Mouse (Mus musculus): ENCODE results near the gene Dock2. TPM values are rescaled to one million over a fixed set of nuclear protein-coding genes. Genes with fewer than 3 reads are reported as not detected.
A peak's percentile ranks its signal among the peaks of the same experiment; 100 is the strongest.

The Dock2 gene
- total and polyA plus RNA-seq, 3 experiments: 79.6 to 151 (median 133) TPM

DNA sequence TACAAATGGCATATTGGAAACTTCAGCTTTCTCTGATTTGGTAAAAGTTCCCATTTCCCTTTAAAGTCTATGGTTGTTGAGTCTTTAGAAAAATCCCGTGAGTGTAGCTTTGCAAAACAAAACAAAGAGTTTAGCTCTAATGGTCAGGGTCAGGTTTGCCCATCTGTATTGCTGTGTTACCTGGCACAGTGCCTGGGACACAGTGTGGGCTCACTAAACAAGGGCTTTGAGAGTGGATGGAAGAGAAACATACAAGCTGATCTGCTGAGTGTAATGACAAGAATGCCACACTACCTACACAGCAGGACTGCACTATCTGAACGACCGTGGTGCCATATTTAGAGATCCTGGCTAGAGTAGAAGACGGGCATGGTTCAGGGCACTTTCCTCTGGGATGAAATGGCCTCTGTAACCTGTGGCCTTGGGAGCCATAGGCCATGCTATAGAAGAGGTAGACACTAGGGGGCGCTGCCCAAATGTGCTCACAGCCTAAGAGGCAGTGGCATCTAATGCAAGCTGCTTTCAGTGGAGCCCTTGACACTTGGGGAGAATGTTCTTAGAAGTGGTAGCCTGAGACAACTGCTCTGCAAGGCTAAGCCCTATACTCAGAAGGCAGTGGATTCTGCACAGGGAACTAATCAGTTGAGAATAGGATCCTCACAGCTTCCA is 547.5 kb downstream of the Dock2 start:
- in situ Hi-C loops (cut with MboI; ENCODE audit: low pct_ligation_motif_present, low pct_unique_long_range_greater_than_20kb, low sequenced_read_pairs): loop anchor here (25.0 kb wide), 1 partner anchor 576 kb away; no protein-coding TSS in a partner anchor
- H3K4me2 ChIP-seq (ENCODE audit: insufficient read depth, low read depth, poor library complexity, severe bottlenecking): no peak overlapping the region
- TF ChIP-seq IRF4 (IDR thresholded peaks at IDR 0.05; ENCODE audit: low read depth, low read length): no peak
- TF ChIP-seq SIN3A (IDR thresholded peaks at IDR 0.05; ENCODE audit: low read length): no peak
- no peak for TF ChIP-seq ZMIZ1 (IDR thresholded peaks at IDR 0.05; ENCODE audit: low read depth, low read length)
- TF ChIP-seq CTCF (conservative IDR thresholded peaks at IDR 0.05 in 1 of 2, IDR thresholded peaks at IDR 0.05 in 1 of 2; ENCODE audit: low read depth in 2 of 2, low read length in 2 of 2): peak; percentile 79 to 90
- 0 out of 2 replicates have a peak, but pooled peaks have one; percentile 24 for TF ChIP-seq MYC (IDR thresholded peaks at IDR 0.05; ENCODE audit: low read depth, low read length)
- TF ChIP-seq ETS1 (conservative IDR thresholded peaks at IDR 0.05; ENCODE audit: low read depth, low read length): no peak
- TF ChIP-seq NELFE (IDR thresholded peaks at IDR 0.05; ENCODE audit: low read depth, low read length): 0 out of 2 replicates have a peak, but pooled peaks have one; percentile 21
- peak; percentile 48 for TF ChIP-seq RAD21 (IDR thresholded peaks at IDR 0.05; ENCODE audit: low read depth, low read length)
- peak; percentile 48 for TF ChIP-seq SMC3 (IDR thresholded peaks at IDR 0.05; ENCODE audit: low read depth, low read length)
- no peak for TF ChIP-seq GABPA (IDR thresholded peaks at IDR 0.05; ENCODE audit: insufficient replicate concordance, low read depth, low read length)
- TF ChIP-seq PAX5 (IDR thresholded peaks at IDR 0.05; ENCODE audit: low read length): no peak
- TF ChIP-seq JUND (conservative IDR thresholded peaks at IDR 0.05; ENCODE audit: low read depth, low read length): no peak
- TF ChIP-seq UBTF (IDR thresholded peaks at IDR 0.05; ENCODE audit: low read depth, low read length): no peak
- no peak overlapping the region for H3K4me3 ChIP-seq (replicated peaks in 1 of 3; ENCODE audit: low read depth in 2 of 3, low read length in 2 of 3, poor library complexity in 1 of 3)
- peak; percentile 70 for DNase-seq (ENCODE audit: extremely low read depth)
- H3K27ac ChIP-seq (ENCODE audit: insufficient read depth, low read depth): no peak overlapping the region
- no peaks in the 10 kb centered on the region for H3K79me2 ChIP-seq (replicated peaks; ENCODE audit: control insufficient read depth, extremely low read depth, insufficient read depth, poor library complexity, severe bottlenecking)
- H3K9me3 ChIP-seq (replicated peaks; ENCODE audit: low read length): peaks cover 4% of the 10 kb centered on the region
- H3K36me3 ChIP-seq (replicated peaks in 1 of 2; ENCODE audit: control insufficient read depth in 1 of 2, insufficient read depth in 1 of 2, low read length in 1 of 2): peaks cover 85 to 100% of the 10 kb centered on the region in 2 experiments
- dilution Hi-C loops (cut with MboI; ENCODE audit: extremely low pct_ligation_motif_present, extremely low pct_unique_long_range_greater_than_20kb, low sequenced_read_pairs): no loop called here
- no peak overlapping the region for H3K9ac ChIP-seq (ENCODE audit: insufficient read depth, low read depth)
- no peaks in the 10 kb centered on the region for H3K4me1 ChIP-seq (ENCODE audit: control insufficient read depth in 1 of 2, insufficient read depth in 2 of 2)
- no peaks in the 10 kb centered on the region for H3K27me3 ChIP-seq (replicated peaks)

DNA sequence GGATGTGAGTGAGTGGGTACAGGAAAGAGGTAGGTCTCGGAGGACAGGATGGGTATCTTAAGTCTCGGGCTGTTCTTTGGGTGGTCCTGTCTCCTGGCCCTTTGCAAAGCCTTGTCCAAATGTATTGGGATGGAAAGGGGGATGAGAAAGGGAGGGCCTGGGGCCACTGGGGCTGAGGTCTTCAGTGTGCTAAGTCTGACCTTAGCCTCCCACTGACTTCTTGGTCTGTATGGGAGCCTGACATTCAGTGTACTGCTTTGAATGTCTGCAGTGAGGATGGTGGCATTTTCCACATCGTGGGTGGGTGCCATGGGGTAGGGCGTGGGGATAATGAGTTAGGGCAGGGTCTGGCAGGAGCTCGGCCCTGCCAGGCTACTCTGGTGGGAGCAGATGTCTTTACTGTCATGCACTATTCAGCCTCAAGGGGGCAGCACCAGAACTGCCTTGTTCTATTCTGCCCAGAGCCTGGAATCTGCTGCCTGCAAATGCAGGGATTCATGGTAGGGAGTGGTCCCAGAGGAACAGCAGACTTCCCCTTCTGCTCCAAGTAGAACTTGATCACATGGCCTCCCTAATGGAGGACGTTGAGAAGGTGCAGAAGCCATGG is 554.8 kb downstream of the Dock2 start:
- Histone ChIP-seq H3K27me3 (replicated peaks) (no peaks in the 10 kb centered on the region), H3K36me3 (replicated peaks in 1 of 2; ENCODE audit: control insufficient read depth in 1 of 2, insufficient read depth in 1 of 2, low read length in 1 of 2) (peaks cover 67 to 96% of the 10 kb centered on the region in 2 experiments), H3K9ac (ENCODE audit: insufficient read depth, low read depth) (no peak overlapping the region), H3K4me2 (ENCODE audit: insufficient read depth, low read depth, poor library complexity, severe bottlenecking) (no peak overlapping the region), H3K4me3 (replicated peaks in 1 of 3; ENCODE audit: low read depth in 2 of 3, low read length in 2 of 3, poor library complexity in 1 of 3) (no peak overlapping the region), H3K9me3 (replicated peaks; ENCODE audit: low read length) (no peaks in the 10 kb centered on the region), H3K27ac (ENCODE audit: insufficient read depth, low read depth) (no peak overlapping the region), H3K4me1 (ENCODE audit: control insufficient read depth in 1 of 2, insufficient read depth in 2 of 2) (no peaks in the 10 kb centered on the region), H3K79me2 (replicated peaks; ENCODE audit: control insufficient read depth, extremely low read depth, insufficient read depth, poor library complexity, severe bottlenecking) (no peaks in the 10 kb centered on the region)
- dilution Hi-C loops (cut with MboI; ENCODE audit: extremely low pct_ligation_motif_present, extremely low pct_unique_long_range_greater_than_20kb, low sequenced_read_pairs): no loop called here
- TF ChIP-seq CHD1 (IDR thresholded peaks at IDR 0.05; ENCODE audit: low read depth, low read length): no peak
- no peak for TF ChIP-seq EP300 (IDR thresholded peaks at IDR 0.05; ENCODE audit: low read length)
- no peak for TF ChIP-seq HCFC1 (IDR thresholded peaks at IDR 0.05; ENCODE audit: low read depth, low read length)
- TF ChIP-seq CTCF (conservative IDR thresholded peaks at IDR 0.05 in 1 of 2, IDR thresholded peaks at IDR 0.05 in 1 of 2; ENCODE audit: low read depth in 2 of 2, low read length in 2 of 2): peak; percentile 77 to 95
- no peak for TF ChIP-seq MAX (IDR thresholded peaks at IDR 0.05; ENCODE audit: low read length)
- TF ChIP-seq ELF1 (IDR thresholded peaks at IDR 0.05; ENCODE audit: low read depth, low read length): no peak
- peak; percentile 45 for TF ChIP-seq SMC3 (IDR thresholded peaks at IDR 0.05; ENCODE audit: low read depth, low read length)
- TF ChIP-seq NRF1 (IDR thresholded peaks at IDR 0.05; ENCODE audit: low read depth, low read length): no peak
- peak; percentile 46 for TF ChIP-seq RAD21 (IDR thresholded peaks at IDR 0.05; ENCODE audit: low read depth, low read length)
- no peak for TF ChIP-seq SIN3A (IDR thresholded peaks at IDR 0.05; ENCODE audit: low read length)
- no peak for TF ChIP-seq ZC3H11A (IDR thresholded peaks at IDR 0.05; ENCODE audit: low read depth, low read length)
- TF ChIP-seq MXI1 (IDR thresholded peaks at IDR 0.05; ENCODE audit: low read depth, low read length): no peak
- in situ Hi-C loops (cut with MboI; ENCODE audit: low pct_ligation_motif_present, low pct_unique_long_range_greater_than_20kb, low sequenced_read_pairs): loop anchor here (25.0 kb wide), 1 partner anchor 583 kb away; no protein-coding TSS in a partner anchor
- DNase-seq (ENCODE audit: extremely low read depth): peak; percentile 64
